Mouse (Mus musculus) MN1 (cell line): ENCODE measurements at regions not wholly inside any gene's neighbourhood (a gene's known extent, or its start where the extent isn't known, plus 50 kb on each side); places are given as distances from the start of the nearest gene placed in this dataset.
A peak's percentile ranks its signal among the peaks of the same experiment; 100 is the strongest.

Source experiments
- DNase-seq: peaks from one replicate; pipeline ENCODE4 v3.0.0-alpha.2; 2016; ENCODE audit warnings: low spot score

GRCm38 (mm10) chr9:67610696-67611095 lies 51.2 kb upstream of the Tln2 start:
- no peak for DNase-seq

- DNase-seq = no peak
These were observed 52.2 kb upstream of the Tln2 start for GRCm38 (mm10) chr9:67611676-67612075.

GRCm38 (mm10) chr9:67612101-67612500 lies 52.6 kb upstream of the Tln2 start:
- no peak for DNase-seq

GRCm38 (mm10) chr9:67614068-67614727 lies 54.7 kb upstream of the Tln2 start:
- DNase-seq = no peak

GRCm38 (mm10) chr9:67616207-67616606 lies 56.7 kb upstream of the Tln2 start:
- DNase-seq = no peak

GRCm38 (mm10) chr9:67617341-67618217 lies 58.1 kb upstream of the Tln2 start:
- peak; percentile 31 for DNase-seq

- DNase-seq = no peak
These were observed 61.4 kb upstream of the Tln2 start for GRCm38 (mm10) chr9:67620945-67621344.

- no peak for DNase-seq
These were observed 67.7 kb upstream of the Tln2 start for GRCm38 (mm10) chr9:67627196-67627595.

- DNase-seq = no peak
These were observed 70.1 kb upstream of the Tln2 start for GRCm38 (mm10) chr9:67629624-67630023.

GRCm38 (mm10) chr9:67630173-67630572 lies 70.7 kb upstream of the Tln2 start:
- DNase-seq = no peak

- peak; percentile 15 for DNase-seq
These were observed 72.3 kb upstream of the Tln2 start for GRCm38 (mm10) chr9:67631741-67632243.

GRCm38 (mm10) chr9:67632521-67633025 lies 73.1 kb upstream of the Tln2 start:
- peak; percentile 20 for DNase-seq

- DNase-seq = peak; percentile 37
These were observed 73.7 kb upstream of the Tln2 start for GRCm38 (mm10) chr9:67633026-67633741.

- peak; percentile 77 for DNase-seq
These were observed 74.4 kb upstream of the Tln2 start for GRCm38 (mm10) chr9:67633761-67634441.

GRCm38 (mm10) chr9:67646820-67647219 lies 87.3 kb upstream of the Tln2 start:
- no peak for DNase-seq

- DNase-seq = no peak
These were observed 94.5 kb upstream of the C2cd4b start for GRCm38 (mm10) chr9:67664773-67665172.

- DNase-seq = no peak
These were observed 88.8 kb upstream of the C2cd4b start for GRCm38 (mm10) chr9:67670261-67671020.

GRCm38 (mm10) chr9:67676906-67677305 lies 82.3 kb upstream of the C2cd4b start:
- no peak for DNase-seq

- DNase-seq = peak; percentile 80
These were observed 75.9 kb upstream of the C2cd4b start for GRCm38 (mm10) chr9:67683367-67683766.

- no peak for DNase-seq
These were observed 66.8 kb upstream of the C2cd4b start for GRCm38 (mm10) chr9:67692396-67692795.

- no peak for DNase-seq
These were observed 65.5 kb upstream of the C2cd4b start for GRCm38 (mm10) chr9:67693716-67694115.
